Mouse (Mus musculus): ENCODE measurements around the gene Dennd1a.

- TF ChIP-seq CTCF (IDR thresholded peaks at IDR 0.05; ENCODE audit: extremely low read depth, insufficient read depth, low read length), result no peak
- TF ChIP-seq POLR2A (IDR thresholded peaks at IDR 0.05; ENCODE audit: extremely low read depth, insufficient read depth, low read length), result no peak
Measured at GRCm38 (mm10) chr2:38165966-38166365, 121.2 kb downstream of the Dennd1a start.
